Mouse (Mus musculus) embryonic facial prominence, embryonic 10.5 days (tissue): ENCODE measurements at regions not wholly inside any gene's neighbourhood (a gene's known extent, or its start where the extent isn't known, plus 50 kb on each side); places are given as distances from the start of the nearest gene placed in this dataset.

ENCODE experiments used
- DNase-seq: peaks from one replicate; pipeline ENCODE4 v3.0.0-alpha.2; 2017; ENCODE audit warnings: low spot score
- H3K27ac ChIP-seq: fragments of 300-500 bp; sonication (generic); replicated peaks from 2 replicates; pipeline ENCODE4 v1.5.1; 2016; ENCODE audit warnings: mild to moderate bottlenecking
- H3K27me3 ChIP-seq: fragments of 300-500 bp; sonication (generic); replicated peaks from 2 replicates; pipeline ENCODE4 v1.6.1; 2016; ENCODE audit warnings: low read depth, mild to moderate bottlenecking; ENCODE audit not compliant: poor library complexity, severe bottlenecking
- H3K36me3 ChIP-seq: fragments of 300-500 bp; sonication (generic); replicated peaks from 2 replicates; pipeline ENCODE4 v1.6.1; 2016; ENCODE audit warnings: mild to moderate bottlenecking, moderate library complexity
- H3K4me1 ChIP-seq: fragments of 300-500 bp; sonication (generic); 2 replicates; pipeline ENCODE4 v1.6.1; 2016
- H3K4me3 ChIP-seq: fragments of 300-500 bp; sonication (generic); 2 replicates; pipeline ENCODE4 v1.5.1; 2016; ENCODE audit warnings: mild to moderate bottlenecking, moderate library complexity
- H3K9me3 ChIP-seq: fragments of 300-500 bp; sonication (generic); 2 replicates; pipeline ENCODE4 v1.6.1; 2016; ENCODE audit warnings: mild to moderate bottlenecking
- WGBS: fragments of 180-500 bp; shearing (Covaris S2); methylation state at CpG from one replicate; pipeline ENCODE4 v1.1.7; 2016; 5-methylcytosine and 5-hydroxymethylcytosine counted together

DNA sequence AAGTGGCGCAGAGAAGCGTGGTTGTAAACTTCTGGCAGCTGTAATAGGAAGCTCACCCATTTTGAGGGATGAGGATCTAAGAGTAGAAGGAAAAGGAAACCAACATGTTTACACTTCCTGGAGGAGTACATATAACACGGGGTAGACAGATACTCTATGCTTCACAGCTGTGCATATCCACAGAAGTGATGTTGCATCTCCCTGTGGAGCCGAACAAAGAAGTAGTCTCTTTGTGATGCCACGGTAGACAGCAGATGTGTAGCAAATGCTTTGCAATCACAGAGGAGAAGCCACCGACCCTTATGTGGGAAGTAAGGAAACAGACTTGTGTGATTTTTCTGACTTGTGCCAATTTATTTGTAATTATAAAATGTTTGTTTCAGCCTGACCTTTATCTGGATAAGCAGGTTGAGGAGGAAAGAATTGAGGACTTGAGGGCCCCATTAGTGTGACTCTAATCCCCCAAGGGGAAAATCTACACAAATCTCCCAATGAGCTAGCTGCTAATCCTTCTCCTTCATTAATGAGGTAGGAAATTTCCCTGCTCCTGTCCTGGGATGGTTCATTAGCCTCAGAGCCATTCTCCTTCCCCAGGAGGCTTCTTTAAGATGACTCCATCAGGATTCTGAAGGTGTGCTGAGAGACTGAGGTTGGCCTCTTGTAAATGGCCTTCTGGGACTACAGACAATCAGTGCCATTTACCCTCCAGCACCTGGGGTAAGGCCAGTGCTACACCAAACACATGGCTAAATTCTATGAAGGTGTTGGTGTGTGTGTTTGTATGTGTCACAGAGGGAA is 2119.9 kb upstream of the Lrrc6 start:
- H3K9me3 ChIP-seq = no peaks in the 10 kb centered on the region
- no peak overlapping the region for H3K4me3 ChIP-seq
- WGBS = 71% methylated on average over 6 of the region's 6 CpGs
- H3K27me3 ChIP-seq = no peaks in the 10 kb centered on the region
- no peak for DNase-seq
- no peaks in the 10 kb centered on the region for H3K4me1 ChIP-seq
- no peaks in the 10 kb centered on the region for H3K36me3 ChIP-seq
- no peak overlapping the region for H3K27ac ChIP-seq

DNA sequence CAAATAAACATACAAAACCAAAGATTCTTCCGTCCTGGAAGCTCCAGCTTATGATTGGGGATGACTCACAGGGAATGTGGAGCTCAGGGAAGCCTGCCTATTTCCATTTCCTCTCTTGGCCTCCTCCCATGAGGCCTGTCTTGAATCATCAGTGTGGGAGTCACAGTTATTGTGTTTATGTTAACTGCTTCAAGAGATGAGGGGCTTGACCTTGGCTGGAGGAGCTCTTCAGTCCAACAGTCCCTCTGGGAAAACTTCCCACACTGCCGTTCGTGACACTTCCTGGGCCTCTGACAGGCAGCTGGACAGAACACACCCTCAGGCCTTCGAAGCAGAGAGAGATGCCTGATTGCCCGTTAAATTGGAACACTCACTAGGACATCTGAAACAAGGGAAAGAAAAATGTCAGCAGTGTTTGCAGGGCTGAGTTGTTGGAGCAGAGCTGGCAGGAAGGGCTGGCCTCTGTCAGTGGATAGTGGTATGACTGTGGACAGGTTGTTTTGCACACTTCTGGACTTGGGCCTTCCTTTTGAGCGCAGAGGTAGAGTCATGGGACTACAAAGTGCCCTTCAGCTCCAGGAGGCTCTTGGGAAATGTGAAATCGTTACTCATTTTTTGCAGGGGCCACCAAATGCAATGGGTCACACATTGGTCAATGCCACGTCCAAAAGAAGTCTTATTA is 2105.5 kb upstream of the Lrrc6 start:
- Histone ChIP-seq H3K4me3 (no peak overlapping the region), H3K27me3 (no peaks in the 10 kb centered on the region), H3K36me3 (no peaks in the 10 kb centered on the region), H3K27ac (no peak overlapping the region; the same call in 1 of the 2 replicates), H3K4me1 (no peaks in the 10 kb centered on the region), H3K9me3 (no peaks in the 10 kb centered on the region)
- peak; percentile 8 for DNase-seq
- WGBS = 51% methylated on average over 8 of the region's 8 CpGs

DNA sequence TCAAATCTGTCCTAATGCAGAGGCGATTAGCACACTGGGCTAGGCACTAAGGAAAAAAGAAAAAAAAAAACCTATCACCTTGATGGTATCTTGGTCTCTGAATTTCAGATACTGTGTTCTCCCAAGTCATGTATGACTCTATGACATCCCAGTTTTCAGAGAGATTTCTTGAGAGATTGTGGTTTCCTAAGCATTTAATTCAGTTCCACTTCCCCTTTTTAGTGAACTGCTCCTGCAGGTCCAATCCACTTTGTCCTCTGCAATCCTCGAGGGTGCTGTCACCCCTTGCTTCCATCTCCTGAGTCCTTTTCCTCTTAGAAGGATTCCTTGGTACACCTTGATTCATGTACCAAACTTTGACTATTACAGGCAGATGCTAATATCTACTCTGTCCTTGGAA is 2104.8 kb upstream of the Lrrc6 start:
- 83% methylated on average over 2 of the region's 2 CpGs for WGBS
- DNase-seq = no peak
- no peak overlapping the region for H3K4me3 ChIP-seq

DNA sequence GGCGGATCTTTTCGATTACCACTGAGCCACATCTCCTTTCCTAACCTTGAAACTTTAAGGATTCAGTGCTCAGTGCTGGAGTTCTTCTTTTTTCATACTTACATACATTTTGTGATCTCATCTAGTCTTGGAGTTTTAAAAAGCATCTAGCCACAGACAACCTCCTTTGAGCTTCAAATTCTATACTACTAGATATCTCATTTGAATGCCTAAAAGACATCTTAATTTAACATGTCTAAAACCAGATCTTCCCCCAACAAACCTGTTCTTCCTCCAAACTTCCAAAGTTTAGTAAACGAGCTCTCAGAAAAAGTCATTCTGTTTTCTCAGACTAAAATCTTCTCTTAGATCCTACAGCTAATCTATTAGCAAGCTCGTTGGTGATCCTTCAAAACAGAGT is 2081.5 kb upstream of the Lrrc6 start:
- H3K4me1 ChIP-seq = no peaks in the 10 kb centered on the region
- no peak for DNase-seq
- no peak overlapping the region for H3K4me3 ChIP-seq
- H3K9me3 ChIP-seq = no peaks in the 10 kb centered on the region
- no peaks in the 10 kb centered on the region for H3K36me3 ChIP-seq
- no peaks in the 10 kb centered on the region for H3K27me3 ChIP-seq
- 87% methylated on average over 4 of the region's 4 CpGs for WGBS
- H3K27ac ChIP-seq = no peak overlapping the region

More for the DNA sequence above, 2104.8 kb upstream of the Lrrc6 start:
- no peaks in the 10 kb centered on the region for H3K27me3 ChIP-seq
- H3K9me3 ChIP-seq = no peaks in the 10 kb centered on the region
- no peak overlapping the region for H3K27ac ChIP-seq
- H3K36me3 ChIP-seq = no peaks in the 10 kb centered on the region
- no peaks in the 10 kb centered on the region for H3K4me1 ChIP-seq

- 97% methylated on average over 2 of the region's 2 CpGs for WGBS
- no peaks in the 10 kb centered on the region for H3K9me3 ChIP-seq
- H3K36me3 ChIP-seq = no peaks in the 10 kb centered on the region
- no peak for DNase-seq
- H3K27me3 ChIP-seq = no peaks in the 10 kb centered on the region
- no peak overlapping the region for H3K27ac ChIP-seq
- no peaks in the 10 kb centered on the region for H3K4me1 ChIP-seq
- H3K4me3 ChIP-seq = no peak overlapping the region
These were observed 2078.8 kb upstream of the Lrrc6 start for GRCm38 (mm10) chr15:68579486-68579885.

GRCm38 (mm10) chr15:68560654-68561053 is 2059.9 kb upstream of the Lrrc6 start:
- no peak overlapping the region for H3K4me3 ChIP-seq
- DNase-seq = no peak
- 89% methylated on average over 3 of the region's 3 CpGs for WGBS
- H3K9me3 ChIP-seq = no peaks in the 10 kb centered on the region
- no peaks in the 10 kb centered on the region for H3K27me3 ChIP-seq
- no peaks in the 10 kb centered on the region for H3K4me1 ChIP-seq
- no peak overlapping the region for H3K27ac ChIP-seq
- no peaks in the 10 kb centered on the region for H3K36me3 ChIP-seq

- no peak overlapping the region for H3K27ac ChIP-seq
- WGBS = 91% methylated on average over 7 of the region's 7 CpGs
- H3K27me3 ChIP-seq = no peaks in the 10 kb centered on the region
- H3K9me3 ChIP-seq = no peaks in the 10 kb centered on the region
- no peak overlapping the region for H3K4me3 ChIP-seq
- H3K36me3 ChIP-seq = no peaks in the 10 kb centered on the region
- no peak for DNase-seq
- no peaks in the 10 kb centered on the region for H3K4me1 ChIP-seq
These were observed 2055.4 kb upstream of the Lrrc6 start for GRCm38 (mm10) chr15:68556133-68556532.

DNA sequence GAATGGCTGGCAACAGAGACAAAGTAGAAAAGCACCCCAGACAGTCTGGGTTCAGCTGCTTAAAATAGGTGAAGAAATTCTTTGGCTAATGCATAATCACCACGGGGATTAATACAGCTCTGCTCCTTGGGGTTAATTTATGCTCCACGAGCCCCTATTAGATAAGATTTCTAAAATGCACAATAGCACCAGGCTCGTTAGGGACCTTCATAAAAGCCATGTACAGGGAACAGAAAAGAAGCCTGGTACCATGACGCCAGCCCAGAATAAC is 2035.3 kb upstream of the Lrrc6 start:
- no peaks in the 10 kb centered on the region for H3K36me3 ChIP-seq
- no peaks in the 10 kb centered on the region for H3K9me3 ChIP-seq
- H3K4me3 ChIP-seq = no peak overlapping the region
- 68% methylated on average over 4 of the region's 4 CpGs for WGBS
- DNase-seq = no peak
- no peak overlapping the region for H3K27ac ChIP-seq
- peaks cover 10% of the 10 kb centered on the region for H3K4me1 ChIP-seq
- H3K27me3 ChIP-seq = no peaks in the 10 kb centered on the region

GRCm38 (mm10) chr15:68535297-68536054 is 2034.8 kb upstream of the Lrrc6 start:
- Histone ChIP-seq H3K9me3 (no peaks in the 10 kb centered on the region), H3K27me3 (no peaks in the 10 kb centered on the region), H3K27ac (no peak overlapping the region), H3K4me1 (peaks cover 10% of the 10 kb centered on the region), H3K36me3 (no peaks in the 10 kb centered on the region), H3K4me3 (no peak overlapping the region)
- DNase-seq = no peak
- WGBS = 78% methylated on average over 10 of the region's 10 CpGs

- Histone ChIP-seq H3K4me3 (no peak overlapping the region), H3K27ac (no peak overlapping the region), H3K36me3 (no peaks in the 10 kb centered on the region), H3K27me3 (no peaks in the 10 kb centered on the region), H3K9me3 (no peaks in the 10 kb centered on the region), H3K4me1 (no peaks in the 10 kb centered on the region)
- WGBS = 86% methylated on average over 2 of the region's 2 CpGs
- DNase-seq = no peak
These were observed 2020.0 kb upstream of the Lrrc6 start for GRCm38 (mm10) chr15:68520759-68521158.

GRCm38 (mm10) chr15:68512431-68512830 is 2011.7 kb upstream of the Lrrc6 start:
- Histone ChIP-seq H3K27me3 (no peaks in the 10 kb centered on the region), H3K4me1 (no peaks in the 10 kb centered on the region), H3K36me3 (no peaks in the 10 kb centered on the region), H3K27ac (no peak overlapping the region), H3K4me3 (no peak overlapping the region), H3K9me3 (no peaks in the 10 kb centered on the region)
- no peak for DNase-seq
- 83% methylated on average over 2 of the region's 2 CpGs for WGBS

DNA sequence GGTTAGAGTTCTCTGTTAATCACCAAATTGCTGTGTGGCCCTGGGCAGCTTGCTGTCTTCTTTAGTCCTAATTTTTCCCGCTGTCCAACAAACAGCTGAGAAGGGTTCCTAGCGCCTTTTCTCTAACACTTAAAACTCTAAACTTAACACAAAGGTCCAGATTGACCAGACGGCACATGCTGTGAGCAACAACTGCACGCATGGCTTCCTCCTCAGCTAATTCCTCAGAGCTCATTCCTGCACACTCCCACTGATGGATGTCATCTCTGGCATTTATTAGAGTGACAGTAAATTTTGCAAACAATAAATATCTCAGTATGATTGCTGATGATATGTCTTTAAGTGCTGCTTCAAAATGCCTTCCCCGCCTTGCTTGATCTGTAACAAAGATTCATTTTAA is 2007.5 kb upstream of the Lrrc6 start:
- Histone ChIP-seq H3K4me3 (no peak overlapping the region), H3K27ac (no peak overlapping the region), H3K9me3 (no peaks in the 10 kb centered on the region), H3K4me1 (no peaks in the 10 kb centered on the region), H3K36me3 (no peaks in the 10 kb centered on the region), H3K27me3 (no peaks in the 10 kb centered on the region)
- 89% methylated on average over 5 of the region's 5 CpGs for WGBS
- no peak for DNase-seq

DNA sequence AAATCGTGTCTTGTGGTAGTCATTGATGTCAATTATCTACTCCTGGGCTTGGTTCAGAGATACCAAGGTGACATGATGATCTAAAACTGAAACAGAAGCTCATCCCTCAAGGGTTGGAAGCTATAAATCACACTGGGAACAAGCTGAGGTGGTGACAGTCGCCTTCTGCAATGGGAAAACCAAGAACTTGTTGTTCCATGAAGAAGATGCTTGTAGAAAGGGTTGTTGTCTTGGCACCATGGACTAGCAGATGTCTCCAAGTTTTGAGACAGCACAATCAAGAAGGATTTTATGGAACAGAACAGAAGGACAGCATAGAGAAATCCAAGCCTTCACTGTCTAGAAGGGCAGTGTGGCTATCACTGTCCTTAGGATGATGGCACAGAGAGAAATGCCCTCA is 2005.4 kb upstream of the Lrrc6 start:
- no peak for DNase-seq
- Histone ChIP-seq H3K36me3 (no peaks in the 10 kb centered on the region), H3K4me1 (no peaks in the 10 kb centered on the region), H3K9me3 (no peaks in the 10 kb centered on the region), H3K27me3 (no peaks in the 10 kb centered on the region), H3K27ac (no peak overlapping the region), H3K4me3 (no peak overlapping the region)
- 83% methylated on average over 2 of the region's 2 CpGs for WGBS
